Mouse (Mus musculus): ENCODE measurements around the gene Lpar5. TPM values are rescaled to one million over a fixed set of nuclear protein-coding genes. Genes with fewer than 3 reads are reported as not detected.
"Not testable (repeated sequence)": the region's sequence is repeated elsewhere in the genome, so short reads cannot be mapped to it uniquely, and the experiment has no call there.

The Lpar5 gene
- polyA plus RNA-seq, 1 experiment from 2014 or later: 0.69 TPM

- WGBS: 22% methylated on average over 6 of the region's 6 CpGs
- ATAC-seq (ENCODE audit: borderline replicate concordance, extremely low read depth, low FRiP score, low TSS enrichment): 0 out of 2 replicates have a peak, but pooled peaks have one; percentile 47
Measured at GRCm38 (mm10) chr6:125061493-125061892, 6.2 kb upstream of the Lpar5 start.

GRCm38 (mm10) chr6:125062511-125062910, 5.2 kb upstream of the Lpar5 start:
- peaks cover 5% of the 10 kb centered on the region; the same call in 1 of the 2 replicates for H3K4me1 ChIP-seq
- H3K27ac ChIP-seq: no peak overlapping the region
- WGBS: 86% methylated on average over 5 of the region's 5 CpGs
- no peaks in the 10 kb centered on the region for H3K36me3 ChIP-seq
- H3K27me3 ChIP-seq: no peaks in the 10 kb centered on the region
- no peak; the same call in 1 of the 2 replicates for ATAC-seq (ENCODE audit: borderline replicate concordance, extremely low read depth, low FRiP score, low TSS enrichment)
- no peak overlapping the region for H3K4me2 ChIP-seq
- no peak overlapping the region for H3K4me3 ChIP-seq
- H3K9ac ChIP-seq: no peak overlapping the region
- H3K9me3 ChIP-seq: no peaks in the 10 kb centered on the region

More at GRCm38 (mm10) chr6:125061493-125061892, 6.2 kb upstream of the Lpar5 start:
- H3K9me3 ChIP-seq: no peaks in the 10 kb centered on the region
- H3K27me3 ChIP-seq: no peaks in the 10 kb centered on the region
- H3K27ac ChIP-seq: no peak overlapping the region
- H3K36me3 ChIP-seq: no peaks in the 10 kb centered on the region
- H3K4me3 ChIP-seq: no peak overlapping the region
- H3K9ac ChIP-seq: no peak overlapping the region
- peaks cover 5% of the 10 kb centered on the region; the same call in 1 of the 2 replicates for H3K4me1 ChIP-seq
- no peak overlapping the region for H3K4me2 ChIP-seq

- Histone ChIP-seq H3K4me2 (no peak overlapping the region), H3K4me3 (no peak overlapping the region), H3K27ac (no peak overlapping the region), H3K4me1 (peaks cover 5% of the 10 kb centered on the region; the same call in 1 of the 2 replicates), H3K9ac (no peak overlapping the region), H3K27me3 (no peaks in the 10 kb centered on the region), H3K9me3 (no peaks in the 10 kb centered on the region), H3K36me3 (no peaks in the 10 kb centered on the region)
- no peak for ATAC-seq (ENCODE audit: borderline replicate concordance, extremely low read depth, low FRiP score, low TSS enrichment)
- 68% methylated on average over 6 of the region's 6 CpGs for WGBS
Measured at GRCm38 (mm10) chr6:125063906-125064305, 3.8 kb upstream of the Lpar5 start.

- not testable (repeated sequence) for H3K27me3 ChIP-seq; ATAC-seq (ENCODE audit: borderline replicate concordance, extremely low read depth, low FRiP score, low TSS enrichment); H3K9me3 ChIP-seq; H3K27ac ChIP-seq; H3K4me1 ChIP-seq; H3K36me3 ChIP-seq; H3K4me2 ChIP-seq; H3K4me3 ChIP-seq; H3K9ac ChIP-seq
- WGBS: no CpG with 5 or more reads among the region's 1 CpGs
Measured at GRCm38 (mm10) chr6:125065223-125065622, 2.5 kb upstream of the Lpar5 start.

- peaks cover 3% of the 10 kb centered on the region; the same call in 1 of the 2 replicates for H3K27me3 ChIP-seq
- H3K36me3 ChIP-seq: no peaks in the 10 kb centered on the region
- peaks cover 8% of the 10 kb centered on the region; the same call in 1 of the 2 replicates for H3K4me1 ChIP-seq
- 79% methylated on average over 18 of the region's 18 CpGs for WGBS
- peak overlapping the region; percentile 34 for H3K27ac ChIP-seq
- H3K4me2 ChIP-seq: no peak overlapping the region
- no peak; the same call in 1 of the 2 replicates for ATAC-seq (ENCODE audit: borderline replicate concordance, extremely low read depth, low FRiP score, low TSS enrichment)
- H3K4me3 ChIP-seq: no peak overlapping the region
- no peaks in the 10 kb centered on the region for H3K9me3 ChIP-seq
- no peak overlapping the region for H3K9ac ChIP-seq
Measured at GRCm38 (mm10) chr6:125071170-125071895, 3.6 kb downstream of the Lpar5 start.

GRCm38 (mm10) chr6:125071896-125072279, 4.2 kb downstream of the Lpar5 start:
- no peak overlapping the region for H3K4me2 ChIP-seq
- no peak overlapping the region for H3K9ac ChIP-seq
- peak overlapping the region; percentile 34; the same call in 1 of the 2 replicates for H3K27ac ChIP-seq
- peaks cover 8% of the 10 kb centered on the region; the same call in 1 of the 2 replicates for H3K4me1 ChIP-seq
- H3K9me3 ChIP-seq: no peaks in the 10 kb centered on the region
- ATAC-seq (ENCODE audit: borderline replicate concordance, extremely low read depth, low FRiP score, low TSS enrichment): peak; percentile 58; the same call in 1 of the 2 replicates
- no peaks in the 10 kb centered on the region for H3K36me3 ChIP-seq
- H3K4me3 ChIP-seq: no peak overlapping the region
- 17% methylated on average over 2 of the region's 2 CpGs for WGBS
- H3K27me3 ChIP-seq: peaks cover 3% of the 10 kb centered on the region; the same call in 1 of the 2 replicates

- Histone ChIP-seq H3K36me3 (no peaks in the 10 kb centered on the region), H3K9me3 (no peaks in the 10 kb centered on the region), H3K27ac (no peak overlapping the region), H3K4me3 (no peak overlapping the region), H3K9ac (no peak overlapping the region), H3K4me1 (peaks cover 8% of the 10 kb centered on the region; the same call in 1 of the 2 replicates), H3K27me3 (peaks cover 3% of the 10 kb centered on the region; the same call in 1 of the 2 replicates), H3K4me2 (no peak overlapping the region)
- 69% methylated on average over 7 of the region's 8 CpGs for WGBS
- no peak for ATAC-seq (ENCODE audit: borderline replicate concordance, extremely low read depth, low FRiP score, low TSS enrichment)
Measured at GRCm38 (mm10) chr6:125073825-125074224, 6.1 kb downstream of the Lpar5 start.

GRCm38 (mm10) chr6:125081394-125081793, 13.7 kb downstream of the Lpar5 start:
- peak overlapping the region; percentile 66 for H3K4me2 ChIP-seq
- H3K27me3 ChIP-seq: no peaks in the 10 kb centered on the region
- 23% methylated on average over 25 of the region's 25 CpGs for WGBS
- peak overlapping the region; percentile 39 for H3K4me3 ChIP-seq
- ATAC-seq (ENCODE audit: borderline replicate concordance, extremely low read depth, low FRiP score, low TSS enrichment): no peak; the same call in 1 of the 2 replicates
- peak overlapping the region; percentile 37 for H3K9ac ChIP-seq
- H3K4me1 ChIP-seq: peaks cover 8% of the 10 kb centered on the region; the same call in 1 of the 2 replicates
- H3K36me3 ChIP-seq: no peaks in the 10 kb centered on the region
- peak overlapping the region; percentile 39; the same call in 1 of the 2 replicates for H3K27ac ChIP-seq
- H3K9me3 ChIP-seq: no peaks in the 10 kb centered on the region

GRCm38 (mm10) chr6:125081797-125082560, 14.3 kb downstream of the Lpar5 start:
- no peaks in the 10 kb centered on the region for H3K36me3 ChIP-seq
- WGBS: 24% methylated on average over 45 of the region's 45 CpGs
- H3K4me1 ChIP-seq: peaks cover 8% of the 10 kb centered on the region; the same call in 1 of the 2 replicates
- peak overlapping the region; percentile 66 for H3K4me2 ChIP-seq
- H3K9ac ChIP-seq: peak overlapping the region; percentile 37
- peak overlapping the region; percentile 39; the same call in 1 of the 2 replicates for H3K27ac ChIP-seq
- peak overlapping the region; percentile 39 for H3K4me3 ChIP-seq
- H3K27me3 ChIP-seq: no peaks in the 10 kb centered on the region
- no peaks in the 10 kb centered on the region for H3K9me3 ChIP-seq
- ATAC-seq (ENCODE audit: borderline replicate concordance, extremely low read depth, low FRiP score, low TSS enrichment): peak; percentile 92

GRCm38 (mm10) chr6:125082801-125083386, 15.2 kb downstream of the Lpar5 start:
- Histone ChIP-seq H3K4me1 (peaks cover 12% of the 10 kb centered on the region; the same call in 1 of the 2 replicates), H3K36me3 (no peaks in the 10 kb centered on the region), H3K9ac (no peak overlapping the region), H3K4me3 (no peak overlapping the region), H3K27ac (no peak overlapping the region), H3K9me3 (no peaks in the 10 kb centered on the region), H3K4me2 (no peak overlapping the region), H3K27me3 (no peaks in the 10 kb centered on the region)
- WGBS: 81% methylated on average over 7 of the region's 7 CpGs
- ATAC-seq (ENCODE audit: borderline replicate concordance, extremely low read depth, low FRiP score, low TSS enrichment): no peak

- no peak overlapping the region for H3K4me2 ChIP-seq
- no peak for ATAC-seq (ENCODE audit: borderline replicate concordance, extremely low read depth, low FRiP score, low TSS enrichment)
- no peak overlapping the region for H3K4me3 ChIP-seq
- no peaks in the 10 kb centered on the region for H3K27me3 ChIP-seq
- peaks cover 24% of the 10 kb centered on the region for H3K4me1 ChIP-seq
- peak overlapping the region; percentile 5; the same call in 1 of the 2 replicates for H3K9ac ChIP-seq
- H3K9me3 ChIP-seq: no peaks in the 10 kb centered on the region
- no peak overlapping the region for H3K27ac ChIP-seq
- no peaks in the 10 kb centered on the region for H3K36me3 ChIP-seq
- WGBS: 2% methylated on average over 4 of the region's 4 CpGs
Measured at GRCm38 (mm10) chr6:125084424-125084823, 16.7 kb downstream of the Lpar5 start.
